Mouse (Mus musculus) heart, postnatal 0 days (tissue): ENCODE measurements around the gene Gm5737. TPM values are rescaled to one million over a fixed set of nuclear protein-coding genes. Genes with fewer than 3 reads are reported as not detected.

Source experiments
- ATAC-seq: fragments of 200-750 bp; cut with Nextera tagmentation; 2 replicates; pipeline ENCODE4 v1.8.0; 2017; ENCODE audit warnings: low read depth, moderate number of reproducible peaks, moderate library complexity; ENCODE audit not compliant: insufficient read depth
- DNase-seq: peaks from one replicate; pipeline ENCODE4 v3.0.0-alpha.2; 2016; ENCODE audit warnings: low spot score
- H3K27ac ChIP-seq: fragments of 300-500 bp; sonication (generic); 2 replicates; pipeline ENCODE4 v1.5.1; 2014; ENCODE audit warnings: low read depth, mild to moderate bottlenecking
- H3K27me3 ChIP-seq: fragments of 300-500 bp; sonication (generic); 2 replicates; pipeline ENCODE4 v1.6.1; 2014; ENCODE audit warnings: low read length, mixed read lengths; ENCODE audit not compliant: control insufficient read depth, insufficient read depth
- H3K36me3 ChIP-seq: fragments of 300-500 bp; sonication (generic); replicated peaks from 2 replicates; pipeline ENCODE4 v1.6.1; 2014; ENCODE audit warnings: low read length, mixed read lengths; ENCODE audit not compliant: control insufficient read depth, insufficient read depth
- H3K4me1 ChIP-seq: fragments of 300-500 bp; sonication (generic); 2 replicates; pipeline ENCODE4 v1.6.1; 2014; ENCODE audit warnings: antibody characterized with exemption; ENCODE audit not compliant: control insufficient read depth, insufficient read depth
- H3K4me2 ChIP-seq: fragments of 300-500 bp; sonication (generic); 2 replicates; pipeline ENCODE4 v1.6.1; 2014; ENCODE audit warnings: low read depth, mild to moderate bottlenecking, low read length, moderate library complexity
- H3K4me3 ChIP-seq: fragments of 300-500 bp; sonication (generic); 2 replicates; pipeline ENCODE4 v1.5.1; 2014; ENCODE audit warnings: low read depth, low read length
- H3K9ac ChIP-seq: fragments of 300-500 bp; sonication (generic); replicated peaks from 2 replicates; pipeline ENCODE4 v1.6.1; 2014; ENCODE audit warnings: low read depth, low read length, mixed read lengths
- H3K9me3 ChIP-seq: fragments of 300-500 bp; sonication (generic); replicated peaks from 2 replicates; pipeline ENCODE4 v1.6.1; 2016; ENCODE audit warnings: low read length; ENCODE audit not compliant: control insufficient read depth
- CTCF ChIP-seq: IDR thresholded peaks from 2 replicates; pipeline ENCODE4 v1.5.1; 2016; ENCODE audit warnings: antibody characterized with exemption, control low read depth, low read depth
- EP300 ChIP-seq: IDR thresholded peaks from 2 replicates; pipeline ENCODE4 v1.6.1; 2016; ENCODE audit warnings: antibody characterized with exemption, low read depth
- WGBS: fragments of 180-500 bp; shearing (Covaris S2); extraction: QIAGEN DNeasy Blood & Tissue Kit; methylation state at CpG from one replicate; pipeline ENCODE4 v1.1.7; 2014; 5-methylcytosine and 5-hydroxymethylcytosine counted together
- polyA plus RNA-seq: library from polyadenylated mRNA; unstranded; fragments of >200 nt; fragmentation: Nextera tagmentation; extraction: Ambion mirVana; gene quantifications from 2 replicates; pipeline ENCODE4 v1.2.1, GENCODE M21; 2015
- total RNA-seq: library from RNA; depleted of rRNA; stranded (reverse); fragments of >200 nt; gene quantifications from 2 replicates; pipeline ENCODE4 v1.2.3, GENCODE M21; 2014; ENCODE audit warnings: low replicate concordance

Gm5737 gene
- total and polyA plus RNA-seq, 2 experiments from 2014 or later, result not detected

DNA sequence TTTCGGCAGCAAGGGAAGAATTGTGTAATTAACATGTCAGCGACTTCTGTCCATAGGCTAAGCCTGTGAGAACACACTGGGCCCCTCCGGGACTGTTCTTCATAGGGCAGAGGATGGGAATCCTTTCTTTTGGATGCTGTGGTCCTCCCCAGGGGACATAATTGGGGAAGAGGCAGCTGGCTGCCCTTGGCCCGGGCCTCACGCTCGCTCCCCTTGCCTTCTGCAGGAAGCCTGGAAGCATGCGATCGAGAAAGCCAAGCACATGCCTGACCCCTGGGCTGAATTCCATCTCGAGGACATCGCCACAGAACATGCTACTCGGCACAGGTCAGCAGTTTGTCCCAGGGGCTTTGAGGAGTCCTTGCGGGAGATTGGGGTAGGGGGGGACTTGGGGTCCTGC lies 60.9 kb downstream of the Gm5737 start:
- Histone ChIP-seq H3K27me3 (no peaks in the 10 kb centered on the region), H3K4me3 (no peak overlapping the region), H3K4me1 (peaks cover 18% of the 10 kb centered on the region), H3K9me3 (no peaks in the 10 kb centered on the region), H3K9ac (no peak overlapping the region), H3K4me2 (no peak overlapping the region), H3K36me3 (0 out of 2 replicates have a peak, but pooled peaks cover 13% of the 10 kb centered on the region), H3K27ac (no peak overlapping the region)
- TF ChIP-seq EP300 (no peak), CTCF (no peak)
- WGBS, result 72% methylated on average over 12 of the region's 12 CpGs
- ATAC-seq (no peak), DNase-seq (no peak)

DNA sequence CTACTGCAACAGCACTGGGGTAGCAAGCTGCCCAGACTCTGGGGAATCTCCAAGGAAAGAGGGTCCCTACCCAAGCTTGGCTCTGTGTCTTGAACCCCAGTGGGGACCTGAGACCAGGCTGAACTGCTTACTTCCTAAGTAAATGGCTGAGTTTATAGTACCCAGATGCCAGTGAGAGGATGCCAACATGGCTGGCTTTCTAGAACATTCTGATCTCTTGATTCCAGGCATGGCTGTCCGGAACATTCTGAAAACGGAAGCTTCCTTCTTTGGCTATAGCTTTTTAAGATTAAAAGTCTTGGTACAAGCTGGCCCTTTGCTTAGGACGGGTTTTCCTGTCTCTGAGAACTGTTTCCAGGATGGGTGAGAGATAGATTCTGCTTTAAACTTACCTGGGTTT lies 61.9 kb downstream of the Gm5737 start:
- Histone ChIP-seq H3K4me3 (no peak overlapping the region), H3K27ac (no peak overlapping the region), H3K27me3 (no peaks in the 10 kb centered on the region), H3K9ac (no peak overlapping the region), H3K4me1 (peaks cover 16% of the 10 kb centered on the region), H3K9me3 (no peaks in the 10 kb centered on the region), H3K36me3 (0 out of 2 replicates have a peak, but pooled peaks cover 15% of the 10 kb centered on the region), H3K4me2 (no peak overlapping the region)
- WGBS, result 90% methylated on average over 3 of the region's 3 CpGs
- ATAC-seq, result no peak
- no peak for DNase-seq
- no peak for TF ChIP-seq CTCF
- TF ChIP-seq EP300, result no peak

- DNase-seq, result no peak
- Histone ChIP-seq H3K36me3 (peaks cover 24% of the 10 kb centered on the region), H3K9ac (no peak overlapping the region), H3K4me2 (no peak overlapping the region), H3K27ac (no peak overlapping the region), H3K27me3 (no peaks in the 10 kb centered on the region), H3K4me1 (peaks cover 8% of the 10 kb centered on the region), H3K4me3 (no peak overlapping the region), H3K9me3 (no peaks in the 10 kb centered on the region)
- TF ChIP-seq CTCF (no peak), EP300 (no peak)
- 44% methylated on average over 7 of the region's 7 CpGs for WGBS
- ATAC-seq, result no peak; the same call in 1 of the 2 replicates
Observed at GRCm38 (mm10) chr7:120874764-120875539, 62.8 kb downstream of the Gm5737 start.

- WGBS, result 66% methylated on average over 3 of the region's 3 CpGs
Observed at GRCm38 (mm10) chr7:120875540-120876388, 63.6 kb downstream of the Gm5737 start.

GRCm38 (mm10) chr7:120878271-120878670 lies 66.1 kb downstream of the Gm5737 start:
- Histone ChIP-seq H3K4me1 (no peaks in the 10 kb centered on the region), H3K36me3 (peaks cover 48% of the 10 kb centered on the region), H3K27ac (no peak overlapping the region), H3K9ac (no peak overlapping the region), H3K27me3 (no peaks in the 10 kb centered on the region), H3K4me2 (no peak overlapping the region), H3K4me3 (no peak overlapping the region), H3K9me3 (no peaks in the 10 kb centered on the region)
- no peak for ATAC-seq
- 64% methylated on average over 6 of the region's 6 CpGs for WGBS
- no peak for TF ChIP-seq CTCF
- TF ChIP-seq EP300, result no peak
- DNase-seq, result no peak

More at GRCm38 (mm10) chr7:120875540-120876388, 63.6 kb downstream of the Gm5737 start:
- no peak for TF ChIP-seq EP300
- TF ChIP-seq CTCF, result no peak
- Histone ChIP-seq H3K4me1 (no peaks in the 10 kb centered on the region), H3K4me3 (no peak overlapping the region), H3K27me3 (no peaks in the 10 kb centered on the region), H3K9me3 (no peaks in the 10 kb centered on the region), H3K36me3 (peaks cover 32% of the 10 kb centered on the region), H3K4me2 (no peak overlapping the region), H3K9ac (no peak overlapping the region), H3K27ac (no peak overlapping the region)
- ATAC-seq (no peak), DNase-seq (no peak)
